Mouse (Mus musculus) brain, embryonic 14.5 days (tissue): ENCODE results near the gene Gm42417.

Experiments
- CTCF ChIP-seq: fragments of 200-500 bp; IDR thresholded peaks from 2 replicates; pipeline ENCODE4 v1.5.1; 2012; ENCODE audit warnings: inconsistent platforms, mild to moderate bottlenecking, moderate library complexity, borderline replicate concordance; ENCODE audit not compliant: insufficient read depth, insufficient read length; ENCODE audit errors: extremely low read depth
- POLR2A ChIP-seq: fragments of 200-500 bp; IDR thresholded peaks from 2 replicates; pipeline ENCODE4 v1.6.1; 2012; ENCODE audit warnings: mild to moderate bottlenecking, inconsistent platforms, borderline replicate concordance; ENCODE audit not compliant: poor library complexity, insufficient read depth, insufficient read length, severe bottlenecking; ENCODE audit errors: extremely low read depth

- no peak for TF ChIP-seq CTCF
- no peak for TF ChIP-seq POLR2A
These were observed 26.3 kb downstream of the Gm42417 start for GRCm38 (mm10) chr1:36512966-36513280.
